Mouse (Mus musculus) thymus, postnatal 0 days (tissue): ENCODE data around the gene Olfr774. TPM values are rescaled to one million over a fixed set of nuclear protein-coding genes. Genes with fewer than 3 reads are reported as not detected.
"Not testable (repeated sequence)": the region's sequence is repeated elsewhere in the genome, so short reads cannot be mapped to it uniquely, and the experiment has no call there.

ENCODE experiments used
- DNase-seq: peaks from one replicate; pipeline ENCODE4 v3.0.0-alpha.2; 2015; ENCODE audit warnings: low spot score
- polyA plus RNA-seq: library from polyadenylated mRNA; unstranded; fragments of >200 nt; fragmentation: Nextera tagmentation; extraction: Ambion mirVana; gene quantifications from 2 replicates; pipeline ENCODE4 v1.2.1, GENCODE M21; 2015

The Olfr774 gene
- polyA plus RNA-seq: not detected in 2 replicates

- no peak for DNase-seq
Measured at GRCm38 (mm10) chr10:129235904-129236303, at the start of gene Olfr774. Gene Olfr774, plus strand, starts transcription at chr10:129236204.

GRCm38 (mm10) chr10:129187319-129187718 lies 48.7 kb upstream of the Olfr774 start, which contains the start of gene Olfr773:
Gene Olfr773, minus strand, starts transcription at chr10:129187419.
- DNase-seq: not testable (repeated sequence)

- no peak for DNase-seq
Measured at GRCm38 (mm10) chr10:129230737-129231136, 5.3 kb upstream of the Olfr774 start.

GRCm38 (mm10) chr10:129248112-129248511 lies 12.1 kb downstream of the Olfr774 start, which contains the start of gene Olfr775:
Gene Olfr775, plus strand, starts transcription at chr10:129248412.
- DNase-seq: no peak

GRCm38 (mm10) chr10:129258827-129259226 lies 22.8 kb downstream of the Olfr774 start, which contains the start of gene Olfr776:
Gene Olfr776, plus strand, starts transcription at chr10:129259127.
- no peak for DNase-seq

- DNase-seq: no peak
Measured at GRCm38 (mm10) chr10:129271081-129271535, 35.1 kb downstream of the Olfr774 start, which contains the start of gene Olfr777. Gene Olfr777, minus strand, starts transcription at chr10:129271485.

Other genes starting within 250 kb of the Olfr774 start
- not detected in 2 replicates for gene Olfr9, start 246.8 kb upstream of the Olfr774 start, polyA plus RNA-seq
- gene Olfr763, start 225.4 kb upstream of the Olfr774 start, polyA plus RNA-seq: not detected in 2 replicates
- not detected in 2 replicates for gene Olfr764-ps1, start 196.3 kb upstream of the Olfr774 start, polyA plus RNA-seq
- gene Olfr765, start 186.2 kb upstream of the Olfr774 start, polyA plus RNA-seq: not detected in 2 replicates
- not detected in 2 replicates for gene Olfr766-ps1, start 167.2 kb upstream of the Olfr774 start, polyA plus RNA-seq
- gene Olfr767, start 153.3 kb upstream of the Olfr774 start, polyA plus RNA-seq: not detected in 2 replicates
- gene Olfr768, start 136.8 kb upstream of the Olfr774 start, polyA plus RNA-seq: not detected in 2 replicates
- not detected in 2 replicates for gene Olfr769, start 118.3 kb upstream of the Olfr774 start, polyA plus RNA-seq
- not detected in 2 replicates for gene Olfr770, start 97.2 kb upstream of the Olfr774 start, polyA plus RNA-seq
- gene Olfr771, start 71.5 kb upstream of the Olfr774 start, polyA plus RNA-seq: not detected in 2 replicates
- gene Olfr772, start 58.3 kb upstream of the Olfr774 start, polyA plus RNA-seq: not detected in 2 replicates
- not detected in 2 replicates for gene Olfr773, start 48.8 kb upstream of the Olfr774 start, polyA plus RNA-seq
- not detected in 2 replicates for gene Olfr775, start 12.2 kb downstream of the Olfr774 start, polyA plus RNA-seq
- gene Olfr776, start 22.9 kb downstream of the Olfr774 start, polyA plus RNA-seq: not detected in 2 replicates
- gene Olfr777, start 35.3 kb downstream of the Olfr774 start, polyA plus RNA-seq: not detected in 2 replicates
- gene Olfr780, start 81.9 kb downstream of the Olfr774 start, polyA plus RNA-seq: not detected in 2 replicates
- not detected in 2 replicates for gene Olfr781, start 92.7 kb downstream of the Olfr774 start, polyA plus RNA-seq
- gene Olfr782, start 112.6 kb downstream of the Olfr774 start, polyA plus RNA-seq: not detected in 2 replicates
- 0.05 and 0.08 TPM in 2 replicates for gene Olfr784, start 147.9 kb downstream of the Olfr774 start, polyA plus RNA-seq
- not detected in 2 replicates for gene Olfr785, start 169.2 kb downstream of the Olfr774 start, polyA plus RNA-seq
- not detected in 2 replicates for gene Olfr786, start 191.1 kb downstream of the Olfr774 start, polyA plus RNA-seq
- gene Olfr787, start 225.7 kb downstream of the Olfr774 start, polyA plus RNA-seq: not detected in 2 replicates
- gene Olfr788, start 234.8 kb downstream of the Olfr774 start, polyA plus RNA-seq: not detected in 2 replicates
- not detected in 2 replicates for gene Olfr789, start 248.5 kb downstream of the Olfr774 start, polyA plus RNA-seq